ENCODE assay signal across 13 mouse cellular contexts in the genomic region with DNA sequence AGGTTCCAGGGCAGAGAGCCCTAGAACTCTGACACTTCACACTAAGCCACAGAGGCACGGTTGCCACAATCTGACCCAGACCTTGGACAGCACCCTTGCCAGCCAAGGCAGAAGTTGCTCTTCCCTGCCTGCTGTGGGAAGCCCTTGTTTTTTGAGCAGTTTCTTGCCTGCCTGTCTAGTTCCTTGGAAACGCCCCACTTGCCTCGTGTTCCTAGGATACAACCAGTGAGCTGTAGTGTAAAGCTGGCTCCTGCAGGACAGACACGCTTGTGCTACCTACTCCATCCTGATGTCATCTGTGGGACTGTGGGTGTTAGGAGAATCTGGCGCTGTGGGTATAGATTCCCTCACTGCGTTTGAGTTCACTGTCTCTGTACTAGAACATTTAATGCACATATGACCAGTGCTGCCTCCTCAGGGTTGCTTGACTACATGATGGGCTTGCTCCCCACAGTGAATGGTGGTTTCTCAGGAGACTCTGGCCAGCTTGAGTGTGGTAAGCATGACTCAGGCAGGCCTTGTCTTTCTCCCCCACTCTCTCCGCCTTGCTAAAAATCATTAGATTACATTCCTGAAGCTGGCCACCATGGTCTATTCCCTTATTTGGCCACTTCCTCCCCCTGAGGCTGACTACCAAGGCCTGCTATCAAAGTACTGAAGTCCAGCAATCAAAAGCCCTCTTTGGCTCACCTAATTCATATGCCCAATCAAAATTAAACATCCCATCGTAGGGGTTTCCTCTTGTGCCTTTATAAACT. TPM values are rescaled to one million over a fixed set of nuclear protein-coding genes. Genes with fewer than 3 reads are reported as not detected.
DNase-seq lines count a peak whose midpoint lies in the region; ATAC-seq and TF ChIP-seq lines count a peak whose summit lies in the region.
"Had no signal": no experiment of that assay in that cellular context is flagged by ENCODE, and none has a peak within 500 bp of the region (broad histone marks: within the 10 kb centered on the region; RNA-seq: fewer than 3 reads in every experiment).

No protein-coding gene starts in this region.

- no peak overlapping the region for H3K27ac ChIP-seq in lung, embryonic 14.5 days (ENCODE audit: low read depth)
- no peak overlapping the region for H3K27ac ChIP-seq in midbrain, embryonic 13.5 days
- H3K27ac ChIP-seq: limb, embryonic 12.5 days; stomach, embryonic 15.5 days had no signal

- H3K4me2 ChIP-seq in lung, embryonic 14.5 days: no peak overlapping the region
- no peak overlapping the region for H3K4me2 ChIP-seq in myocyte (ENCODE audit: low read depth)
- H3K4me2 ChIP-seq in midbrain, embryonic 13.5 days (replicated peaks): no peak overlapping the region
- H3K4me2 ChIP-seq: limb, embryonic 12.5 days; stomach, embryonic 15.5 days had no signal

- no peak for ATAC-seq in lung, embryonic 14.5 days (ENCODE audit: insufficient read depth)
- ATAC-seq in Patski: peak; percentile 83
- ATAC-seq in midbrain, embryonic 13.5 days: no peak

- H3K27me3 ChIP-seq in lung, embryonic 14.5 days (ENCODE audit: insufficient read depth, low read length): no peaks in the 10 kb centered on the region; the same call in 1 of the 2 replicates
- H3K27me3 ChIP-seq in Patski (no peaks in the 10 kb centered on the region), myocyte (ENCODE audit: control insufficient read depth, insufficient read depth, insufficient read length) (no peaks in the 10 kb centered on the region)
- no peaks in the 10 kb centered on the region; the same call in 1 of the 2 replicates for H3K27me3 ChIP-seq in midbrain, embryonic 13.5 days
- H3K27me3 ChIP-seq: limb, embryonic 12.5 days; stomach, embryonic 15.5 days had no signal

- in situ Hi-C loops in Patski (cut with MboI; ENCODE audit: low pct_unique_long_range_greater_than_20kb): no loop called here

- TF ChIP-seq CTCF in lung, embryonic 14.5 days (IDR thresholded peaks at IDR 0.05; ENCODE audit: low read depth): no peak
- TF ChIP-seq CTCF in Patski (IDR thresholded peaks at IDR 0.05): no peak

- no peak for TF ChIP-seq POLR2A in myocyte (IDR thresholded peaks at IDR 0.05; ENCODE audit: insufficient read length, low read depth)

- peak; percentile 32 to 49 for DNase-seq in frontal cortex, postnatal 36 days (ENCODE audit: low spot score in 2 of 2)
- no peak for DNase-seq in frontal cortex, postnatal 10 days (ENCODE audit: low spot score in 2 of 2)
- peak; percentile 34 for DNase-seq in lung, embryonic 14.5 days
- no peak for DNase-seq in lung, adult 18-20 months
- DNase-seq in Patski (ENCODE audit: low read depth, low spot score): peak; percentile 31
- DNase-seq in cerebellum, adult 11 months: no peak
- DNase-seq: cerebellum, postnatal 25 days; kidney, postnatal 36 days; thymus, postnatal 4 days had no signal

- H3K79me2 ChIP-seq in myocyte (ENCODE audit: control insufficient read depth, insufficient read depth): no peaks in the 10 kb centered on the region

- H3K9me3 ChIP-seq in lung, embryonic 14.5 days (ENCODE audit: low read depth, low read length): no peaks in the 10 kb centered on the region
- H3K9me3 ChIP-seq in midbrain, embryonic 13.5 days: no peaks in the 10 kb centered on the region
- H3K9me3 ChIP-seq: limb, embryonic 12.5 days; stomach, embryonic 15.5 days had no signal

- H3K4me1 ChIP-seq in lung, embryonic 14.5 days (ENCODE audit: insufficient read depth): no peaks in the 10 kb centered on the region
- no peaks in the 10 kb centered on the region for H3K4me1 ChIP-seq in midbrain, embryonic 13.5 days (replicated peaks)
- H3K4me1 ChIP-seq: limb, embryonic 12.5 days; stomach, embryonic 15.5 days had no signal

- no peak overlapping the region for H3K4me3 ChIP-seq in lung, embryonic 14.5 days (ENCODE audit: low read depth, low read length)
- no peak overlapping the region for H3K4me3 ChIP-seq in myocyte
- no peak overlapping the region for H3K4me3 ChIP-seq in midbrain, embryonic 13.5 days (replicated peaks)
- H3K4me3 ChIP-seq: limb, embryonic 12.5 days; stomach, embryonic 15.5 days had no signal

- H3ac ChIP-seq in myocyte (ENCODE audit: control insufficient read depth, insufficient read length): no peak overlapping the region

- CTCF ChIA-PET in Patski (lab: Charles Lee): interaction anchor here (1.8 to 2.8 kb wide), 2 partner anchors 13 to 14 kb away, joined by 6 to 7 read pairs; no protein-coding TSS in a partner anchor

- POLR2A ChIA-PET in Patski (lab: Charles Lee): no interaction called here

- no peak overlapping the region for H3K9ac ChIP-seq in lung, embryonic 14.5 days
- H3K9ac ChIP-seq in midbrain, embryonic 13.5 days (replicated peaks): no peak overlapping the region
- H3K9ac ChIP-seq: limb, embryonic 12.5 days; stomach, embryonic 15.5 days had no signal

- H3K36me3 ChIP-seq in lung, embryonic 14.5 days (ENCODE audit: insufficient read depth): no peaks in the 10 kb centered on the region
- H3K36me3 ChIP-seq in myocyte (ENCODE audit: control insufficient read depth, insufficient read depth): no peaks in the 10 kb centered on the region
- H3K36me3 ChIP-seq in midbrain, embryonic 13.5 days: no peaks in the 10 kb centered on the region
- H3K36me3 ChIP-seq: limb, embryonic 12.5 days; stomach, embryonic 15.5 days had no signal

- WGBS in lung, embryonic 14.5 days: 54% methylated on average over 8 of the region's 8 CpGs
- 74% methylated on average over 8 of the region's 8 CpGs for WGBS in midbrain, embryonic 13.5 days

TF ChIP-seq in myocyte, 11 proteins besides CTCF, POLR2A, EP300 and RAD21:
- TF ChIP-seq USF1 (IDR thresholded peaks at IDR 0.05; ENCODE audit: low read depth): no peak
- TF ChIP-seq SRF (IDR thresholded peaks at IDR 0.05; ENCODE audit: control insufficient read depth, insufficient read length, low read depth): peak; percentile 89
- no peak for TF ChIP-seq E2F4 (IDR thresholded peaks at IDR 0.05; ENCODE audit: insufficient read depth)
- no peak for TF ChIP-seq TCF3 (IDR thresholded peaks at IDR 0.05; ENCODE audit: insufficient read length, low read depth)
- TF ChIP-seq REST (IDR thresholded peaks at IDR 0.05; ENCODE audit: insufficient read depth, insufficient read length): peak; percentile 95
TF ChIP-seq in myocyte: peak in this region for 2.

RNA-seq across cellular contexts. Expression of a gene that starts 18.8 kb away (rescaled TPM):
- polyA plus RNA-seq in lung, embryonic 14.5 days (2014; fragmentation: Nextera tagmentation; extraction: Ambion mirVana): 3.3 and 3.9 TPM in 2 replicates
- polyA plus RNA-seq in Patski (2021) (0.50 TPM), myocyte (2012; fragmentation: generic; extraction: Trizol) (0.05 TPM)
- polyA plus RNA-seq in midbrain, embryonic 13.5 days (2015; fragmentation: Nextera tagmentation; extraction: Ambion mirVana): 1.2 and 1.9 TPM in 2 replicates

RNA-seq across cellular contexts. Expression of a gene that starts 43.0 kb away (rescaled TPM):
- 23.2 and 26.7 TPM in 2 replicates for polyA plus RNA-seq in lung, embryonic 14.5 days (2014; fragmentation: Nextera tagmentation; extraction: Ambion mirVana)
- polyA plus RNA-seq in Patski (2021) (8.0 TPM), myocyte (2012; fragmentation: generic; extraction: Trizol) (3.7 TPM)
- 9.1 TPM in 2 replicates for polyA plus RNA-seq in midbrain, embryonic 13.5 days (2015; fragmentation: Nextera tagmentation; extraction: Ambion mirVana)

RNA-seq across cellular contexts. Expression of a gene that starts 44.1 kb away (rescaled TPM):
- polyA plus RNA-seq in lung, embryonic 14.5 days (2014; fragmentation: Nextera tagmentation; extraction: Ambion mirVana): 100 and 111 TPM in 2 replicates
- polyA plus RNA-seq in Patski (2021): 0.83 TPM
- polyA plus RNA-seq in myocyte (2012; fragmentation: generic; extraction: Trizol): 1.1 TPM
- polyA plus RNA-seq in midbrain, embryonic 13.5 days (2015; fragmentation: Nextera tagmentation; extraction: Ambion mirVana): 47.8 and 48.8 TPM in 2 replicates

RNA-seq across cellular contexts. Expression of a gene that starts 49.4 kb away (rescaled TPM):
- polyA plus RNA-seq in lung, embryonic 14.5 days (2014; fragmentation: Nextera tagmentation; extraction: Ambion mirVana): 11.3 and 16.6 TPM in 2 replicates
- polyA plus RNA-seq in Patski (2021) (0.72 TPM), myocyte (2012; fragmentation: generic; extraction: Trizol) (1.1 TPM)
- polyA plus RNA-seq in midbrain, embryonic 13.5 days (2015; fragmentation: Nextera tagmentation; extraction: Ambion mirVana): 11.1 and 13.2 TPM in 2 replicates

Comparison
In these comparisons a context has a peak if more than half of its experiments do, and no peak if none do; other contexts are left out.
1. DNase-seq: peak in frontal cortex, postnatal 36 days (2 of 2), lung, embryonic 14.5 days (single experiment) and Patski (single experiment); none in frontal cortex, postnatal 10 days (0 of 2), lung, adult 18-20 months (0 of 2) and cerebellum, adult 11 months (single experiment).
2. RNA of a gene that starts 44.1 kb away (polyA plus RNA-seq): 100 to 111 TPM in lung, embryonic 14.5 days and 47.8 to 48.8 TPM in midbrain, embryonic 13.5 days; 1.1 TPM in myocyte (single experiment) and 0.83 TPM in Patski (single experiment); every median in the first group is over 10 times any median in the second.